Mouse (Mus musculus) liver, postnatal 0 days (tissue): ENCODE results near the gene Rbm47.

ENCODE experiments used
- CTCF ChIP-seq: sonication (generic); IDR thresholded peaks from 2 replicates; pipeline ENCODE4 v1.5.1; 2016; ENCODE audit warnings: antibody characterized with exemption, low read depth
- EP300 ChIP-seq: IDR thresholded peaks from 2 replicates; pipeline ENCODE4 v1.6.1; 2016; ENCODE audit warnings: antibody characterized with exemption, low read depth, mild to moderate bottlenecking

DNA sequence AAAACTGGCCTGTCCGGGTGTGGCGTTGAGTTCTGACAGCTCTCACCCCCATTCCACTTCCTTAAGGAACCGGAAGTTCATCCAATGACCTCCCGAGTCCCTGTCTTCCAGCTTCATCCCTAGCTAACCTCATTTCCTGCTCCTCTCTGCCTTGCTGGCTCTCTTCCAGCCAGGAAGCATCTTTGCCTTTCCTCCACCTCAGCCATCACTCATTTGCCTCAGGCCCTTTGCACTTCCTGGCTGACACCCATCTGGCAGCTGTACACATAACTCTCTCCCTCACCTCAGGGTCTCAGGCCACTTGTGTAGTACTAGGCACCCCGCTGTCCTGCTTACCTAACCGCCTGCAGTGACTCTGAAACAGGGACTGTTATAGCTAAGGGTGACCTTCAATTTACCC lies 178.3 kb downstream of the Rbm47 start:
- TF ChIP-seq CTCF, result no peak
- TF ChIP-seq EP300, result no peak
